ENCODE assay signal across 7 mouse cellular contexts in genomic region chr10:57485908-57486541, GRCm38 (mm10). TPM values are rescaled to one million over a fixed set of nuclear protein-coding genes. Genes with fewer than 3 reads are reported as not detected.
DNase-seq lines count a peak whose midpoint lies in the region; ATAC-seq lines count a peak whose summit lies in the region.

Hsf2 (plus strand) TSS chr10:57486385.

- peak; percentile 100 for ATAC-seq in intestine, embryonic 16.5 days
- ATAC-seq in midbrain, embryonic 11.5 days (ENCODE audit: low FRiP score): peak; percentile 99

- peak; percentile 97 for DNase-seq in adrenal gland, adult 8-10 months
- DNase-seq in embryo, embryonic 9.5 days (ENCODE audit: extremely low spot score): peak; percentile 95
- DNase-seq in gastrocnemius, postnatal 4 days (ENCODE audit: low spot score in 2 of 2): peak; percentile 90 to 95
- peak; percentile 95 to 98 for DNase-seq in left cerebral cortex, postnatal 36 days (ENCODE audit: low spot score in 2 of 2)
- DNase-seq in midbrain, embryonic 11.5 days (ENCODE audit: low spot score, missing footprints): peak; percentile 100
- DNase-seq in skeletal muscle tissue, adult 2 months (ENCODE audit: low read depth, low spot score): peak; percentile 95

- peak within 1 kb of the TSS; percentile 94 for H3K27ac ChIP-seq in intestine, embryonic 16.5 days (ENCODE audit: low read length)
- H3K27ac ChIP-seq in midbrain, embryonic 11.5 days (ENCODE audit: low read depth, low read length): peak within 1 kb of the TSS; percentile 99

- H3K9me3 ChIP-seq in intestine, embryonic 16.5 days (ENCODE audit: control insufficient read depth, low read length): no peaks in the 10 kb centered on the region
- H3K9me3 ChIP-seq in midbrain, embryonic 11.5 days (ENCODE audit: control insufficient read depth, low read length): no peaks in the 10 kb centered on the region

- intact Hi-C loops in left cerebral cortex, postnatal 36 days (cut with DNase I): loop anchor here (1.0 kb wide), 1 partner anchor 46 kb away; the partner anchor contains the start of gene Serinc1

- peaks cover 2% of the 10 kb centered on the region; the same call in 1 of the 2 replicates for H3K4me1 ChIP-seq in intestine, embryonic 16.5 days (ENCODE audit: control insufficient read depth, insufficient read depth, low read length)
- peaks cover 17% of the 10 kb centered on the region for H3K4me1 ChIP-seq in midbrain, embryonic 11.5 days (ENCODE audit: control insufficient read depth, insufficient read depth, low read length)

- WGBS in intestine, embryonic 16.5 days: under 1% methylated on average over 52 of the region's 52 CpGs
- under 1% methylated on average over 52 of the region's 52 CpGs for WGBS in midbrain, embryonic 11.5 days

- no peaks in the 10 kb centered on the region for H3K27me3 ChIP-seq in intestine, embryonic 16.5 days (replicated peaks; ENCODE audit: control insufficient read depth, insufficient read depth, low read length)
- H3K27me3 ChIP-seq in midbrain, embryonic 11.5 days (ENCODE audit: control insufficient read depth, insufficient read depth, low read length): no peaks in the 10 kb centered on the region

- peak within 1 kb of the TSS; percentile 92 for H3K9ac ChIP-seq in intestine, embryonic 16.5 days (ENCODE audit: low read depth, low read length)
- H3K9ac ChIP-seq in midbrain, embryonic 11.5 days (ENCODE audit: low read length): peak within 1 kb of the TSS; percentile 98

- H3K4me2 ChIP-seq in intestine, embryonic 16.5 days (ENCODE audit: low read depth, low read length): peak within 1 kb of the TSS; percentile 71
- H3K4me2 ChIP-seq in midbrain, embryonic 11.5 days: peak within 1 kb of the TSS; percentile 71

- no peaks in the 10 kb centered on the region for H3K36me3 ChIP-seq in intestine, embryonic 16.5 days (ENCODE audit: control insufficient read depth, insufficient read depth, low read length)
- H3K36me3 ChIP-seq in midbrain, embryonic 11.5 days (ENCODE audit: control insufficient read depth, insufficient read depth, low read length): no peaks in the 10 kb centered on the region

- peak within 1 kb of the TSS; percentile 95 for H3K4me3 ChIP-seq in intestine, embryonic 16.5 days (ENCODE audit: low read length)
- peak within 1 kb of the TSS; percentile 93 for H3K4me3 ChIP-seq in midbrain, embryonic 11.5 days (ENCODE audit: low read depth, low read length)

RNA-seq across cellular contexts. Expression of gene Hsf2, which starts in this region (rescaled TPM):
- 10 to 100 TPM; 15.4 to 19.4 (median 18.0) TPM for total RNA-seq in adrenal gland, adult 8-10 months (2022)
- total RNA-seq in gastrocnemius, postnatal 4 days (2021): 10 to 100 TPM; 38.0 to 50.0 TPM
- polyA plus RNA-seq in intestine, embryonic 16.5 days (2015; fragmentation: Nextera tagmentation; extraction: Ambion mirVana): 12.2 and 13.5 TPM in 2 replicates
- 10 to 100 TPM; 26.6 to 33.7 TPM for total RNA-seq in left cerebral cortex, postnatal 36 days (2021)
- polyA plus RNA-seq in midbrain, embryonic 11.5 days (2014; fragmentation: Nextera tagmentation; extraction: Ambion mirVana): 83.3 and 86.8 TPM in 2 replicates

Comparison
In these comparisons a context has a peak if more than half of its experiments do, and no peak if none do; other contexts are left out.
1. Peak in every context shown above with its lines: DNase-seq, ATAC-seq, H3K4me3 ChIP-seq and H3K27ac ChIP-seq.